Mouse (Mus musculus): ENCODE measurements around the gene 0610010K14Rik. TPM values are rescaled to one million over a fixed set of nuclear protein-coding genes. Genes with fewer than 3 reads are reported as not detected.
A peak's percentile ranks its signal among the peaks of the same experiment; 100 is the strongest.

0610010K14Rik gene
- polyA plus RNA-seq, 1 experiment from 2014 or later, result 191 TPM

DNA sequence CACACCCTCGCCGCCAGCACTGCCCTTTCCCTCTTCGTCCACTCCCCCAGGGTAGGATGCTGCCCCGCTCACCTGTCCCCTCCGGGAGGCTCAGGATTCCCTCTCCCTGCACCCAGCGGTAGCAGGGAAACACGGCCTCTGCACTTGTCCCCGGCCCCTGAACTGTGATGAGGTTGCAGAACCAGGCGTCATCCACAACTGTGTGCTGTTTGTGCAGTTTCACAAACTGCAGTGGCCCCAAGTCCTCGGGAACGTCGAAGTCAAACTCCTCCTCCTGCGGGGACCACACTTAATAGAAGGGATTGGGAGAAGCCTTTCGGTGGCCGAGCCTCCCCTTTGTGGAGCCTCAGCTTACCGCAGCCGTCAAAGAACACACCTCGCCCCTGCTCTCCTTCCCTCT is 16.6 kb upstream of the 0610010K14Rik start:
- Histone ChIP-seq H3K27me3 (peaks cover 41% of the 10 kb centered on the region), H3K4me2 (replicated peaks) (0 out of 2 replicates have a peak overlapping the region, but pooled peaks have one; percentile 14), H3K4me3 (no peak overlapping the region), H3K36me3 (no peaks in the 10 kb centered on the region), H3K27ac (replicated peaks) (no peak overlapping the region), H3K4me1 (no peaks in the 10 kb centered on the region), H3K9me3 (no peaks in the 10 kb centered on the region), H3K9ac (replicated peaks) (no peak overlapping the region)
- WGBS, result 2% methylated on average over 18 of the region's 18 CpGs
- ATAC-seq (replicated peaks), result no peak

DNA sequence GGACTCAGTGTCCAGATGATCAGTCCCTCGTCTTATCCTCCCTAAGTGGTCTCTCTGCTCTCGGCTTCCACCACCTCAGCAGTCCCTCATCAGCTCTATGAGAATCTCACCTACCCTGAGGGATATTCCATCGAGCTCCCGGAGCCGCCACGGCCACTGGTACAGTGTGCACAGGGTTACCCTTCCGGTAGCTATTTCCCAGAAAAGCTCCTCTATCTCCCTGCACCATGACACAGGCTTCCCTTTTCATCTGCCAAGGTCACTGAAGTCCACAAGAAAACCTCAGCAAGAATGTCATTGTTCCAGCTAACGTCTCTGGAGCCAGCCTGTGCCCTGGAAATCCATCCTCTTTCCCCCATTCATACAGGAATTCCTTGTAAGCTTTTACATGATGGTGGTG is 14.1 kb upstream of the 0610010K14Rik start:
- no peak overlapping the region for H3K9ac ChIP-seq (replicated peaks)
- no peaks in the 10 kb centered on the region for H3K36me3 ChIP-seq
- 83% methylated on average over 8 of the region's 8 CpGs for WGBS
- no peak overlapping the region for H3K4me3 ChIP-seq
- no peak for ATAC-seq (replicated peaks)
- no peaks in the 10 kb centered on the region for H3K4me1 ChIP-seq
- no peak overlapping the region for H3K4me2 ChIP-seq (replicated peaks)
- H3K9me3 ChIP-seq, result no peaks in the 10 kb centered on the region
- no peak overlapping the region for H3K27ac ChIP-seq (replicated peaks)
- H3K27me3 ChIP-seq, result peaks cover 41% of the 10 kb centered on the region

DNA sequence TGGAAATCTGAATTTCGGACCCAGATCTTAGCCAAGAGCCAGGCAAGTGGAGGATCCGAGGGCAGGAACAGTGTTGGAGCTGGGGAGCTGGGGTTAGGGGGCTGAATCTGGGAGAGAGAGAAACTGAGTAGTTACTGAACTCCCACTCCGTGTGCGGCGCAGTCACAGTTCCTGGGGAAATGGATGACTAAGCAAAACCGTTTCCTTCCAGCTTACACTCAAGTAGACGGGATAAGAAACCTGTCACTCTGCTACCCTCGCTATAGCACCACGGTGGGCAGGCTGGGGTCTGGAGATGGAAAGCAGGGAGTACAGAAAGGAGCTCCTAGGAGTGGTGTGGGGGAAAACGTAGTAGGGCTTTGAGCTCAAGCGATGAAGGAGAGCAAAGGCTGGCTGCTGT is 12.4 kb upstream of the 0610010K14Rik start:
- Histone ChIP-seq H3K27ac (replicated peaks) (no peak overlapping the region), H3K4me2 (replicated peaks) (no peak overlapping the region), H3K9me3 (no peaks in the 10 kb centered on the region), H3K36me3 (no peaks in the 10 kb centered on the region), H3K9ac (replicated peaks) (no peak overlapping the region), H3K4me1 (no peaks in the 10 kb centered on the region), H3K27me3 (peaks cover 36% of the 10 kb centered on the region), H3K4me3 (no peak overlapping the region)
- ATAC-seq (replicated peaks), result no peak
- WGBS, result 75% methylated on average over 11 of the region's 11 CpGs

DNA sequence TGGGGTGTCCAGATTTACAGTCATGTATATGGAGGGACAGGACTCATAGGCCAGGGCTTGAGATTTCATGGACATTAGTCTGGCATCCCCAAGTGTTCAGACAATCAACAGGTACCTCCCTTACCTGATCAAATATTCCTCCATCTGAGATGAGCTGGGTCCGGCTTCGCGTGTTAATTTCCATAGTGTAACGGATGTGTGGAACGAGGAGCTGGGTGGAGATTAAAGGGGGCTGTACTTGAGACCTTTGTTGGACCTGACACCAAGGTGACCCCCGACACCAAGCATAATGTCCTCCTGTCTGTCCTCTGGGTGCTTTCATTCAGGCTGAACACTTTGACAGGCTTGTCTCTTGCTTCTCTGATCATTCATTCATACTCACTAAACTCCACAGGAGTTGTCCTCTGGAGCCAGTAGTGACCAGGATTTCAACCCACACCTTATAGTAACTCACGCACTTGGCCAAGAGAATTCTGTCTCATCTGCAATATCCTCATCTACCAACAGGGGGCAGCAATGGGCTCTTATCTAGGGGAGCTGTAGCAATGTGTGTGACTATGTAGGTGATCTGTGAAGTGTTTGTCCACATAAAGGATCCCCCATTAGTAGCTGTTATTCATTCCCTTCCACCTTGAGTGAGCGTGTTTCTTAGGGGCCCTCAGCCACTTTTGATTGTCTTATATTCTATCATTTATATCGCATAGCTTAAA is 9.6 kb upstream of the 0610010K14Rik start:
- Histone ChIP-seq H3K36me3 (no peaks in the 10 kb centered on the region), H3K27me3 (peaks cover 9% of the 10 kb centered on the region), H3K9me3 (no peaks in the 10 kb centered on the region), H3K9ac (replicated peaks) (no peak overlapping the region), H3K4me2 (replicated peaks) (no peak overlapping the region), H3K4me3 (no peak overlapping the region), H3K27ac (replicated peaks) (no peak overlapping the region), H3K4me1 (no peaks in the 10 kb centered on the region)
- 54% methylated on average over 9 of the region's 9 CpGs for WGBS
- ATAC-seq (replicated peaks), result no peak

DNA sequence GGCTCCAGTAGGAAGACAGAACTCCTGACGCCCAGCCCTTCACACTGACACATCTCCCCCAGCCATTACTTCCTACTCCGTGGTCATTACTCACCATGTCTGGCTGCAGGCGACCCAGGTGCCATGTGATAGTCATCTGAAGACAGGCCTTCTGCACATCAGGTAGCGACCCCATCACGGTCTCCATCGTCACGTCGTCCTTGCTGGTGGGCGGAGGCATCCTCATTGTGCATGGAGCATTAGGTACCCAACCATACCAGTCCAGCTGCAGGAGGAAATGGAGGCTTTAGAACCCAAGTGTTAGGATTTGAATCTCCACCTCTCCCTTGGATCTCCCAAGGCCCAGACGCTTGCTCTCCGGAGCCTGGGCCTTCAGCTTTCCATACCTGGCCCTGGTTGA is 4.9 kb upstream of the 0610010K14Rik start:
- no peak for ATAC-seq (replicated peaks)
- H3K9me3 ChIP-seq, result no peaks in the 10 kb centered on the region
- H3K9ac ChIP-seq (replicated peaks), result no peak overlapping the region
- H3K4me1 ChIP-seq, result peaks cover 22% of the 10 kb centered on the region
- H3K4me2 ChIP-seq (replicated peaks), result no peak overlapping the region
- 70% methylated on average over 11 of the region's 11 CpGs for WGBS
- 0 out of 2 replicates have a peak, but pooled peaks cover 3% of the 10 kb centered on the region for H3K27me3 ChIP-seq
- H3K27ac ChIP-seq (replicated peaks), result no peak overlapping the region
- H3K4me3 ChIP-seq, result no peak overlapping the region
- H3K36me3 ChIP-seq, result no peaks in the 10 kb centered on the region

DNA sequence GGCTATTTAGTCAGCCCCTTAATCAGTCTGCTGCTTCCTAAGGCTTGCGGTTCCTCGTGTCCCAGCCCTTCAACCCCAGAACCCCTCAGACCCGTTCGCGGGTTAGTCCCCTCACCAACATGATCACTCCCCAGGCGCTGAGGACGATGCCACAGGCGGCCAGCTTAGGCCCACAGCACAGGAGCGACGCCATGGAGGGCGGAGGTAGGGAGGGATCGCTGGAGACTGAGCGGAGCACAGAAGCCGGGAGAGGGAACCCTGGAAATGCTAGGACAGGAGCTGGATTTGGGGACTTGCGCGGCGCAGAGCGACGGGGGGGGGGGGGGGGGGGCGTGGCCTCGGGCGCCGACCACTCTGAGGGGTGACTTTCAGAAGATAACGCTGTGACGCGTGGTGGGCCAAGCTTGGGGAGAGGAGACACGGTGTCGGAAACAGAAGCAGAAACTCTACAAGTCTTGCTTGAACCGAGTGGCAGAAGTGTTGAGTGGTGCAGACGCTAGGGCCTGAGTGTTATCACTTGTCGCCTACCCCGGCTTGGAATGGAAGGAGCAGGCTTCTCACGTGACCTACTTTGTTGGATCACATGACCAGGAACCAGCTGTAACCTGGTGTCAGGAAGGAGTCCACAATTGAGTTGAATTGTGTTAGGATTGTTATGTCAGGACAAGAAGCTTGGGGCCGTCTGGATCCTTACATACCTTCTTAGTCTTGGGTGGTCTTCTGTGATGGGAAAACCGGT is 2.0 kb upstream of the 0610010K14Rik start, which contains the start of the genes Gm21988 and Rnasek:
Gene Gm21988 (minus strand): TSS at position 290 of the 739 bp plus-strand sequence.
Gene Rnasek (minus strand): TSS at position 302 of the 739 bp plus-strand sequence.
- Histone ChIP-seq H3K4me1 (peaks cover 37% of the 10 kb centered on the region), H3K9ac (replicated peaks) (peak within 1 kb of the TSS; percentile 87), H3K4me3 (peak within 1 kb of the TSS; percentile 81), H3K36me3 (peaks cover 10% of the 10 kb centered on the region), H3K27ac (replicated peaks) (peak within 1 kb of the TSS; percentile 93), H3K9me3 (no peaks in the 10 kb centered on the region), H3K27me3 (no peaks in the 10 kb centered on the region), H3K4me2 (replicated peaks) (peak within 1 kb of the TSS; percentile 97)
- ATAC-seq (replicated peaks), result peak; percentile 42
- under 1% methylated on average over 27 of the region's 35 CpGs for WGBS

DNA sequence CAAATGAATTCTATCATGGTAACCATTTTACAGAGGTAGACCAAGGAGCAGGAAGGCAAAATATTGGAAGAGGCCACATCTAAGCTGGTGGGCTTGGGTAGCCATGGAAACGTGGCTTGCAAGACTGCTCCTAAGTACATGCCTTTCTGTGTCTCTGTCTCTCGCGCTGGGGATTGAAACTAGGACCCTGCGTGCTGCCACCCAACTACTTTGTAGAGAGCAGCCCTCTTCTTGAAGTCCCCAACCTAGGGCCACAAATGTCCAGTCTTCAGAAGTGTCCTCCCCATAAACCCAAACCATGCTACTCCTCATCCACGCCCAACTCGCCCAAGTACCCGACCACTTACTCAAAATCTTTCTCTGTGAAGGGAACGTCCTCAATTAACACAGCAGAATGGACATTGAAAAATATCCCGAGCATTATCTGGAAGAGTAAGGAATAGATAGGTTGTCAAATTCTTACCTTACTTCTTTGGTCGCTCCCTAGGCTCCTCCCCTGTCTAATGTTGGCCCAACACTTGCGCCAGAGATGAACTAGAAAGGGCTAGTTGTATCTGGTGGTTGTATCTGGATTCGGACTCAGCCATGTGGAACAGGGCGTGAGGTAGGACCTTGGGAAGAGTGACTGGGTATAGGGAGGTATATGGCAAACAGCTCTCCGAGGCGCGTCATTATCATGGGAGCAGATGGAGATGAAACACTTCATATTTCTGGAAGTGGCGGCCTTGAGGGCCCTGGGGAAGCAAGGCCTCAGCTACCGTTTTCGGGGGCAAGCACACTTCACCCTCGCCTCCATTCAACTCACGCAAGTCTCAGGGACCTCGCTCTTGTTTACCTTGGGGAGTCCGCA is 1.1 kb upstream of the 0610010K14Rik start:
- peak overlapping the region; percentile 97 for H3K4me2 ChIP-seq (replicated peaks)
- ATAC-seq (replicated peaks), result no peak
- no peaks in the 10 kb centered on the region for H3K9me3 ChIP-seq
- H3K4me1 ChIP-seq, result peaks cover 40% of the 10 kb centered on the region
- peaks cover 15% of the 10 kb centered on the region for H3K36me3 ChIP-seq
- H3K27ac ChIP-seq (replicated peaks), result peak overlapping the region; percentile 93
- peak overlapping the region; percentile 81 for H3K4me3 ChIP-seq
- 14% methylated on average over 23 of the region's 23 CpGs for WGBS
- no peaks in the 10 kb centered on the region for H3K27me3 ChIP-seq
- H3K9ac ChIP-seq (replicated peaks), result peak overlapping the region; percentile 87

DNA sequence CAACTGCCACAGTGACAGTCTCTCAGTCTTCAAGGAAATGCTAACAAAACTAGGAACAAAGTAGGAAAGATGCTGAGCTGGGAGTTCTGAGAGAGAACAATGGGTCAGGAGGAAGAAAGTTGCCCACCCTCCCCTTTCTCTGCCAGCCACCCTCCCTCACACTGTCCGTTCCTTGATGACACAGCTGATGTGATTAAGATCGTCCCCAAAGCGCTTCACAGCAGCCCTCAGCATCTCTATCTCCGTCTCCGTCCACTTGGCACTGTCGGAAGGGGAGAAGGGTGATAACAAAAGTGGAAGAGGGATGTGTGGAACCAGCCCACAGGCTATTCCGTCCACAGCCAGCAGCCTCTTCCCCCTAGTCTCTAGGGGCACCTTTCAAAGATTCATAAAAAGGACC is 997 bp downstream of the 0610010K14Rik start:
- Histone ChIP-seq H3K4me2 (replicated peaks) (peak overlapping the region; percentile 97), H3K9me3 (no peaks in the 10 kb centered on the region), H3K4me1 (peaks cover 48% of the 10 kb centered on the region), H3K27me3 (no peaks in the 10 kb centered on the region), H3K36me3 (peaks cover 15% of the 10 kb centered on the region), H3K27ac (replicated peaks) (peak overlapping the region; percentile 93), H3K4me3 (peak overlapping the region; percentile 81), H3K9ac (replicated peaks) (peak overlapping the region; percentile 87)
- WGBS, result 29% methylated on average over 7 of the region's 7 CpGs
- ATAC-seq (replicated peaks), result no peak

DNA sequence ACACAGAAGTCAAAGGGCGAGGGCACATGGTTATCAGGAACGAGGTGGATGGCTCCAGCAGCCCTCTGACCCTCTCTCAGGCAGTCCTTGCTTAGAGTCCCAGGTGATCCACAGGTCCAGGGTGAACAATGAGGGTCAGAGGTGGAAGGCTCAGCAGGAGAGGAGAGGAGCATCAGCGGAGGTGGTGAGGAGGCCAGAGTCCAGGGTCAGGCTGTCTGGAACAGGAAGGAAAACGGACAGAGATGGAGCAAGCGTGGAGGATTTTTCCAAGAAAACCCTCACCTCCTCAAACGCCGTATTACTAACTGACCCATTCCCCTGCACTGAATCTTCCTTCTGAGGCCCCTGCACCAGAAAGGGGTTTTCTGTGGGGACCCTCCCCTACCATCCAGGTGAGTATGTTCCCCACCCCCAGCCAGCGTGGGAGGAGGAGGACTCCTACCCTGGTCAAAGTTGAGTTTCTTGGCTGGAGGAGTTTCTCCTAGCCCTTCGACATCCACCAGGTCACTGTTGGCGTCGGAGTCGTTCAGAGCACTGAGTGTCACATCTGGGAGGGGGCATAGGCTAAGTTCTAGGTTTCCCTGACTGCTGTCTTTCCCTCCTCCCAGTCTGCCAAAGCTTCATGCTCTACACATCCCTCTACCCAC is 2.3 kb downstream of the 0610010K14Rik start:
- Histone ChIP-seq H3K4me2 (replicated peaks) (no peak overlapping the region), H3K27me3 (peaks cover 7% of the 10 kb centered on the region), H3K4me1 (peaks cover 47% of the 10 kb centered on the region), H3K9me3 (no peaks in the 10 kb centered on the region), H3K4me3 (no peak overlapping the region), H3K27ac (replicated peaks) (no peak overlapping the region), H3K36me3 (peaks cover 15% of the 10 kb centered on the region), H3K9ac (replicated peaks) (no peak overlapping the region)
- WGBS, result 91% methylated on average over 12 of the region's 12 CpGs
- no peak for ATAC-seq (replicated peaks)

DNA sequence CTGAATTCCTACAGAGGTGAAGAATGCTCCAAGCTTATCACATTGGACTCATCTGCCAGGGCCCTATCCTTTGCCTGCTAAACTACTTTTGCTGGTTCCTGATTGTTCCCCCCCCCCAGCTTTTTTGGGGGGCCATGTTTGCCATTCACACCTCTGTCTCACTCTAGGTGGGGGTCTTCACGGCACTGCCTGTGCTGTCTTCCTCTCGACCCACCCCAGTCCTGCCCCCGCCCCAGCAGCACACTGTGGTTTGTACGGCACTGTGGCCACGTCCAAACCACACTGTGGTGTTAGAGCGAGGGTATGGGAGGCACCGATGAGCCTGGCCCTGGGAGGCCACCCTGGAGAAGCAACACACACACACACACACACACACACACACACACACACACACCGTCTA is 3.2 kb downstream of the 0610010K14Rik start:
- H3K4me2 ChIP-seq (replicated peaks), result no peak overlapping the region
- H3K4me3 ChIP-seq, result no peak overlapping the region
- WGBS, result 91% methylated on average over 8 of the region's 8 CpGs
- peaks cover 15% of the 10 kb centered on the region for H3K27me3 ChIP-seq
- peaks cover 15% of the 10 kb centered on the region for H3K36me3 ChIP-seq
- H3K27ac ChIP-seq (replicated peaks), result no peak overlapping the region
- H3K9ac ChIP-seq (replicated peaks), result no peak overlapping the region
- H3K4me1 ChIP-seq, result peaks cover 53% of the 10 kb centered on the region
- no peaks in the 10 kb centered on the region for H3K9me3 ChIP-seq
- ATAC-seq (replicated peaks), result no peak

DNA sequence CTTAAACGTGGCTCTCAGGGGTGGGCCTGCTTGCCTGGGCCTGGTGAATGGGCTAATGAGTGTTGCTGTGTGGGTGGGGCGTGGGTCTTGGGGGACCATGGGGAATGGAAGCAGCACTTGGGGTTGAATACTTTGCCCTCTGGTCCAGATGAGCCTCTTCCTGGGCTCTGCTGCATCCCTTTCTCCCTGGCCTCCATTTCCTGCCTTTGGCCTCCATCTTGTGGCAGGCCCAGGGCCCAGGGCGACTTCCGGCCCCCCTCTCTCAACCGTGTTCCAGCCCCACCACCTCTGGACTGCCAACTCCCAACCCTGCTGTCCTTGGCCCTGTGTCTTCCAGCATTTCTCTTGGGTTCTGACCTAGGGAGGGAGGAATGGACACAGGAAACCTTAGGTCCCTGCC is 3.7 kb downstream of the 0610010K14Rik start:
- no peak overlapping the region for H3K9ac ChIP-seq (replicated peaks)
- H3K27ac ChIP-seq (replicated peaks), result no peak overlapping the region
- H3K36me3 ChIP-seq, result peaks cover 15% of the 10 kb centered on the region
- no peaks in the 10 kb centered on the region for H3K9me3 ChIP-seq
- H3K4me3 ChIP-seq, result no peak overlapping the region
- ATAC-seq (replicated peaks), result no peak
- H3K4me2 ChIP-seq (replicated peaks), result no peak overlapping the region
- peaks cover 20% of the 10 kb centered on the region for H3K27me3 ChIP-seq
- peaks cover 55% of the 10 kb centered on the region for H3K4me1 ChIP-seq
- 68% methylated on average over 5 of the region's 5 CpGs for WGBS

Data from forebrain, embryonic 15.5 days (tissue).